Mouse (Mus musculus): ENCODE results near the gene Atp1b2.

The Atp1b2 gene

GRCm38 (mm10) chr11:69581814-69582213 lies 23.9 kb downstream of the Atp1b2 start:
- in situ Hi-C loops (cut with MboI; ENCODE audit: unreplicated experiment in 2 of 2) = no loop called here

- in situ Hi-C loops (cut with MboI; ENCODE audit: unreplicated experiment in 2 of 2) = no loop called here
These were observed 24.5 kb downstream of the Atp1b2 start for GRCm38 (mm10) chr11:69581147-69581688.

GRCm38 (mm10) chr11:69580572-69581146 lies 25.1 kb downstream of the Atp1b2 start:
- in situ Hi-C loops (cut with MboI; ENCODE audit: unreplicated experiment in 2 of 2) = no loop called here

- in situ Hi-C loops (cut with MboI; ENCODE audit: unreplicated experiment in 2 of 2) = no loop called here
These were observed 25.6 kb downstream of the Atp1b2 start, which contains the start of the genes Wrap53 and Trp53 for GRCm38 (mm10) chr11:69580091-69580514. Gene Wrap53 (minus strand): TSS chr11:69580255. Gene Trp53 (plus strand): TSS chr11:69580359.

- in situ Hi-C loops (cut with MboI; ENCODE audit: unreplicated experiment in 2 of 2) = loop anchor here (5.0 kb wide), 1 partner anchor 33 kb away; no protein-coding TSS in a partner anchor
These were observed 26.4 kb downstream of the Atp1b2 start for GRCm38 (mm10) chr11:69579128-69580017.

GRCm38 (mm10) chr11:69578301-69578700 lies 27.4 kb downstream of the Atp1b2 start:
- in situ Hi-C loops (cut with MboI; ENCODE audit: unreplicated experiment in 2 of 2) = loop anchor here (5.0 kb wide), 1 partner anchor 34 kb away; no protein-coding TSS in a partner anchor

- in situ Hi-C loops (cut with MboI; ENCODE audit: unreplicated experiment in 2 of 2) = loop anchor here (5.0 kb wide), 1 partner anchor 36 kb away; no protein-coding TSS in a partner anchor
These were observed 29.4 kb downstream of the Atp1b2 start for GRCm38 (mm10) chr11:69576307-69576706.

- in situ Hi-C loops (cut with MboI; ENCODE audit: unreplicated experiment in 2 of 2) = loop anchor here (5.0 kb wide), 1 partner anchor 37 kb away; no protein-coding TSS in a partner anchor
These were observed 30.5 kb downstream of the Atp1b2 start for GRCm38 (mm10) chr11:69575220-69575619.

- in situ Hi-C loops (cut with MboI; ENCODE audit: unreplicated experiment in 2 of 2) = no loop called here
These were observed 40.6 kb downstream of the Atp1b2 start for GRCm38 (mm10) chr11:69565131-69565530.

GRCm38 (mm10) chr11:69564391-69564790 lies 41.4 kb downstream of the Atp1b2 start:
- in situ Hi-C loops (cut with MboI; ENCODE audit: unreplicated experiment in 2 of 2) = no loop called here

GRCm38 (mm10) chr11:69563373-69563772 lies 42.4 kb downstream of the Atp1b2 start:
- in situ Hi-C loops (cut with MboI; ENCODE audit: unreplicated experiment in 2 of 2) = no loop called here

- in situ Hi-C loops (cut with MboI; ENCODE audit: unreplicated experiment in 2 of 2) = no loop called here
These were observed 44.6 kb downstream of the Atp1b2 start for GRCm38 (mm10) chr11:69560896-69561854.

- in situ Hi-C loops (cut with MboI; ENCODE audit: unreplicated experiment in 2 of 2) = no loop called here
These were observed 45.6 kb downstream of the Atp1b2 start, which contains the start of gene Efnb3 for GRCm38 (mm10) chr11:69559851-69560765. Gene Efnb3 (minus strand): TSS chr11:69560205.

GRCm38 (mm10) chr11:69559183-69559582 lies 46.6 kb downstream of the Atp1b2 start:
- in situ Hi-C loops (cut with MboI; ENCODE audit: unreplicated experiment in 2 of 2) = no loop called here

GRCm38 (mm10) chr11:69558756-69559155 lies 47.0 kb downstream of the Atp1b2 start:
- in situ Hi-C loops (cut with MboI; ENCODE audit: unreplicated experiment in 2 of 2) = no loop called here

GRCm38 (mm10) chr11:69557381-69557958 lies 48.3 kb downstream of the Atp1b2 start:
- in situ Hi-C loops (cut with MboI; ENCODE audit: unreplicated experiment in 2 of 2) = no loop called here

- in situ Hi-C loops (cut with MboI; ENCODE audit: unreplicated experiment in 2 of 2) = no loop called here
These were observed 51.1 kb downstream of the Atp1b2 start for GRCm38 (mm10) chr11:69554539-69555140.

GRCm38 (mm10) chr11:69553341-69553721 lies 52.4 kb downstream of the Atp1b2 start:
- in situ Hi-C loops (cut with MboI; ENCODE audit: unreplicated experiment in 2 of 2) = no loop called here

Data from v-Abl transformed pro-B cells (cell line).